Mouse (Mus musculus) CH12.LX (cell line): Measurements from ENCODE around the gene Sowahc.

Experiments
- CTCF ChIP-seq, 2 experiments: IDR thresholded peaks in 1 of 2; conservative IDR thresholded peaks in 1 of 2; 2 replicates each; pipeline ENCODE4 v1.5.1; 2011 to 2012; ENCODE audit warnings: low read depth in 2 of 2, low read length in 2 of 2, improper control_type of control experiment in 1 of 2, inconsistent platforms in 1 of 2, mild to moderate bottlenecking in 1 of 2, moderate library complexity in 1 of 2
- E2F4 ChIP-seq: IDR thresholded peaks from 2 replicates; pipeline ENCODE4 v1.6.1; 2011; ENCODE audit warnings: low read depth, low read length, improper control_type of control experiment; ENCODE audit not compliant: insufficient replicate concordance
- EP300 ChIP-seq: IDR thresholded peaks from 2 replicates; pipeline ENCODE4 v1.6.1; 2011; ENCODE audit warnings: low read length, improper control_type of control experiment
- GABPA ChIP-seq: IDR thresholded peaks from 2 replicates; pipeline ENCODE4 v1.6.1; 2012; ENCODE audit warnings: low read depth, low read length, improper control_type of control experiment, inconsistent platforms; ENCODE audit not compliant: insufficient replicate concordance
- KAT2A ChIP-seq: IDR thresholded peaks from 2 replicates; pipeline ENCODE4 v1.6.1; 2012; ENCODE audit warnings: low read length, improper control_type of control experiment, inconsistent platforms; ENCODE audit not compliant: insufficient replicate concordance
- MAFK ChIP-seq: IDR thresholded peaks from 2 replicates; pipeline ENCODE4 v1.6.1; 2011; ENCODE audit warnings: low read length, improper control_type of control experiment; ENCODE audit not compliant: insufficient replicate concordance
- MAX ChIP-seq: IDR thresholded peaks from 2 replicates; pipeline ENCODE4 v1.6.1; 2011; ENCODE audit warnings: low read length, improper control_type of control experiment
- MAZ ChIP-seq: IDR thresholded peaks from 2 replicates; pipeline ENCODE4 v1.6.1; 2012; ENCODE audit warnings: low read depth, mild to moderate bottlenecking, inconsistent platforms, low read length, improper control_type of control experiment, moderate library complexity
- POLR2A ChIP-seq: IDR thresholded peaks from 2 replicates; pipeline ENCODE4 v1.6.1; 2011; ENCODE audit warnings: low read depth, mild to moderate bottlenecking, improper control_type of control experiment, low read length
- RAD21 ChIP-seq: IDR thresholded peaks from 2 replicates; pipeline ENCODE4 v1.6.1; 2011; ENCODE audit warnings: low read depth, mild to moderate bottlenecking, low read length, improper control_type of control experiment, moderate library complexity
- TCF12 ChIP-seq: IDR thresholded peaks from 2 replicates; pipeline ENCODE4 v1.6.1; 2014; ENCODE audit warnings: low read depth, mild to moderate bottlenecking, inconsistent platforms, low read length, improper control_type of control experiment
- ZC3H11A ChIP-seq: IDR thresholded peaks from 2 replicates; pipeline ENCODE4 v1.6.1; 2012; ENCODE audit warnings: low read depth, mild to moderate bottlenecking, inconsistent platforms, low read length, improper control_type of control experiment

- TF ChIP-seq POLR2A (no peak), CTCF (conservative IDR thresholded peaks at IDR 0.05 in 1 of 2, IDR thresholded peaks at IDR 0.05 in 1 of 2; ENCODE audit: low read depth in 2 of 2, low read length in 2 of 2) (no peak), TCF12 (no peak), E2F4 (no peak), MAFK (no peak), MAZ (no peak), KAT2A (no peak), MAX (no peak), EP300 (no peak), RAD21 (no peak), ZC3H11A (no peak), GABPA (no peak)
Observed at GRCm38 (mm10) chr10:59250679-59251078, 28.9 kb downstream of the Sowahc start.
